Mouse (Mus musculus) hindlimb bud, embryonic 11.5 days (tissue): ENCODE measurements around the gene Ptprg.

Experiments used
- DNase-seq: peaks from one replicate; pipeline ENCODE4 v3.0.0-alpha.2; 2012; ENCODE audit warnings: low read depth, low spot score; ENCODE audit errors: extremely low spot score

The Ptprg gene

DNA sequence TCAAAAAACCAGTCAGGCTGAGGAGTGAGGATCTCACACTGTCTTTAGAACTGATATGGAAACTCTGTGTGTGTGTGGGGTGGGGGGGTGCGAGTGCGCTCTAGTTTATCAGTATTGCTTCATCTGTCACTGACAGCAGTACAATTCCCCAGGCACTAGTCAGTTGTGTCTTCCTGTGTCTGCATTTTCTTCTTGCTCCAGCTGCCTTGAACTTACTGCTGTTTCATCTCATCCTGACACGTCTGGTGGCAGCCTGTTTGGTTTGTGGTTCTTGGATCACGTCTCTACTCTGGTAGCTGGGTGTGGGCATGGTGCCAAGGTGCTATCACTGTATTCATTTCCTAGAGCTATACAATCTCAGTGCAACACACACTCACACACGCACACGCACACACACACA is 64.0 kb downstream of the Ptprg start:
- DNase-seq = no peak

DNA sequence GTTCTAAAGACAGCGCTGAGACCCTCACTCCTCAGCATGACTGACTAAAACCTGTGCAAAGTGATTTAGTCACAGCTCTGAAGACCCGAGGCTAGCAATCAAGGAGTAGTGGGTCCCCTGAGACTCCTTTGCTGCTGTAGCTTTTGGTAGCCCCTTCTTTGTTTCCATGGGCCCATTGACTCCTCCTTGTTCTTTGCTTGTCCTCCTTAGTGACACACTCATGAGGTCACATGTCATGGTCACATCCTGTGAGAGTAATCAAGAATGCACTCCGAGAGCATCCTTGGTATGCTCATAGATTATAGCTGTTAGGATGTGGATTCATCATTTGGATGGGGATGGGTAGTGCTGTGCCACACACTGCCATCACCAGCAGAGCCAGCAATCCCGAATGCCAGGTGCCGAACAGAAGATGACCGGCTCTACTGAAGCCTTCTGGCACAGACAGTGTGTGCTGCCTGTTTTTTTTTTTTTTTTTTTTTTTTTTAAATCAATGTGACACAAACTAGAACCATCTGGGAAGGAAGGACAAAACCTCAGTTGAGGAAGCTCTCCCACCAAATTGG is 64.9 kb downstream of the Ptprg start:
- no peak for DNase-seq

DNA sequence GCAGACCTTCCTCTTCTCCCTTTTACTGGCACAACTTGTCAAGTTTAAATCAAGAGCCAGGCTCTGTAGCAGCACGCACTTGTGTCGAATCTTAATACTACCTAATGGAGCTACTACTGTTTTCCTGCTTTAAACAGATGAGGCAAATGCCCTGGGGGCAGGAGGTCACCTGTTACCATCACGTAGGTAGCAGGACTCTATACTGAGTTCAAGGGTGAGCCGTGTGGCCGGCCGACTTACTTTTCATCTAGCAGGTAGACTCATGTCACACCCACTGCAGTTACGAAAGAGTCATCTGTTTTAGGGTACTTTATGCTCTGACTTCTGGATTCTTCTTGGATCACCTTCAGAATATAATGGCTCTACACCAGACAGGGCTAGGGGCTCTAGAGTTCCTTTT is 66.3 kb downstream of the Ptprg start:
- DNase-seq = no peak

DNA sequence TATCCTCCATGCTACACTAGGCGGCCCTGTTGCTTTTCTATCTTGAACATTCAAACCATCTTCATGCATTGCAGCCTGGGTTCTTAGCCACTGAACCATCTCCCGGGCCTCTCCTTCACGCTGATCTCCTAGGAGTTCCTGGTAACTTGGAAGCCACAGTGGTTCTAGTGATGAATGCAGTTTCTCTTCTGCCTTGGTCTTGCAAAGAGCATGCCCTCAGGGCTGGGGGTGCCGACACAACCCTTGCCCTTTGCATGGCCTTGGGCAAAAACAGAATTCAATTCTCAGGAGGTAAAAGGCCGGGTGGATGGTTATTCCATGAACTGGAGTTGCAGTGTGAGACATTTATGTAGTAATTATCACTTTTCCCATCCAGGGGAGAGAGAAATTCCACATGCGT is 67.0 kb downstream of the Ptprg start:
- DNase-seq = no peak

DNA sequence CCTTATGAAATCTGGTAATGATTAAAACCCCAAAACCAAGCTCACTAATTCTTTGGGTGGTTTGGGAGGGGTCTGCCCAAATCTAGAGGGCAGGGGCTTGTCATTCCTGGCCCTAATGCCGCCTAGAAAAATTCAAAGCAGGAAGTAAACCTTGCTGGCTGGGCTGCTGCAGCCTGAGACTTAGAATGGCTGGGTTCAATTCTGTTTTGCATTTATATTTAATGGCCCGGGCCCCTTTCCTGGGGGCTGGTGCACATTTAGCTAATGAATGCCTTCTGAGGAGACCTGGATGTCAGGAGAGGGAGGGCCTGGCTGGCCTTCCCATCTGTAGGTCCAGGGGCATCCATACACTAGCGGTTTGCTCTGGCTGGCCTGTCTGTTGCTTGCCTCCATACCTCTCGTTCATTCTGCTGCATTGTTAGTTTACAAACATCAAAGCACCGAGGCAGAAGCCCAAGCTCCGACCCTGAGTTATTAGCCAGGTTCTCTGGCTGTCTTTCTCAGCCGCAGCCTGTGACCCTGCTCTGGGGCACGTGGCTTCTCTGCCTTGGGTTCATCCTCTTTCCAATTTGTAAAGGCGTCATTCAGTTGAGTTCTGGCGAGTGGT is 67.7 kb downstream of the Ptprg start:
- DNase-seq = no peak

DNA sequence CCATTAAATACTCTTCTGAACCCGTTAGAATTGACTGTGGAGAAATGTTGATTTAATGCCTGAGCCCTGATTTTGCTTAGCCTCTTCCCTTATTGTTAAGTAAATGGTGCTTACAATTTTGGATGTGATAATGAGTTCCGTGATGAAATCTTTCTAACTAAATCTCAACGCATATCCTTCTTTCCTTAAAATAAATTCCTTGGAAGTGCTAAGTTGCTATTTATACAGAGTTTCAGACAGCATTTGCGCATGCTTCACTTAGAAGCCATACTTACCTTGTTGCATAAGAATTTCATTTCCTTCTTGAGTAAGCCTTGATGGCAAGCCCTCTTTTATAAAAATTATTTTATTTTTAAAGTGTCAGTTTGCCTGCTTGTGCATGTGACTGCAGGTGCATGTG is 70.2 kb downstream of the Ptprg start:
- no peak for DNase-seq

DNA sequence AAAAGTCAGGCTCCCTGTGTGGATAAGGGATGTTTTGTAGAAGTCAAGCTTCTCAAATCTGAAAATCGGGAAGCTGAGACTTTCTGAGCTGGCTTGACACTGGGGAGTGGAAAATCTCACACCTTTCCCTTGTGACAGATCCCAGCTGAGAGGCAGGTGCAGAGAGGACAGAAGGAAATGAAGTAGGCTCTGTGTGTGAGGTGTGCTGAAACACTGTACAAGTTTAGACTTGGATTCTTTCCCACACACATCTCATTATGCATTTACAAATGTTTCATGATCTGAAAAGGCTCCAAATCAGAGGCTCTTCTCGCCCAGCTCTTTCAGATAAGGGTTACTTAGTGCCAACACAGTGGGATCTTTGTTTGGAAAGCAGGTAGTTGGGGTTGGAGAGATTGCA is 77.4 kb downstream of the Ptprg start:
- DNase-seq = no peak

DNA sequence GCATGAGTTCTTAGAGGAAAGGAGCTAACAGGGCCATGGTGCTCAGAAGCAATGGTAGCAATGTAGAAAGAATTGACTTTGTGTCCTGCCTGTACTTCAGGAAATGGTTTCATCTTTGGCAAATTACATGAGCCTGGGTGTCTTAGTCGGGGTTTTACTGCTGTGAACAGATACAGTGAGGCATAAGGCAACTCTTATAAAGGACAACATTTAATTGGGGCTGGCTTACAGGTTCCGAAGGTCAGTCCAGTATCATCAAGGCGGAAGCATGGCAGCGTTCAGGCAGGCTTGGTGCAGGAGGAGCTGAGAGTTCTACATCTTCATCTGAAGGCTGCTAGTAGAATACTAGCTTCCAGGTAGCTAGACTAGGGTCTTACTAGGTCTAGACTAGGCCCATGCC is 78.2 kb downstream of the Ptprg start:
- DNase-seq = no peak

DNA sequence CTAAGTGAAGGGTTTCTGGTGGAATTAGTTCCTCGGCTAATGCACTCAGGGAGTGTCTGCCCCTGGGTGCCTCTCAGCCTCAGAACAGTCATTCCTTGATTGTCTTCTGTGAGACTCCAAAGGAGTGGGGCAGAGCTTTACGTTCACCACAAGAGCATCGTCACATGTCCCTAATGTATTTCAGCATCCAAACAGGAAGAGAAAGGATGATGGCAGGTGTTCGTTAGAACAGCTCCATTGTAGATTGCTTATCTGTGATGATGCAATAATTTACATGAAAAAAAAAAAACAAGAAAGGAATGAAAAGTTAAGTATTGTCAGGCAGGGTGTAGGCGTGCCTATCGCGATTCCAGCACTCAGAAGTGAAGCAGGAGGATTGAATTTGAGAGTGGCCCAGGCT is 84.3 kb downstream of the Ptprg start:
- DNase-seq = no peak

DNA sequence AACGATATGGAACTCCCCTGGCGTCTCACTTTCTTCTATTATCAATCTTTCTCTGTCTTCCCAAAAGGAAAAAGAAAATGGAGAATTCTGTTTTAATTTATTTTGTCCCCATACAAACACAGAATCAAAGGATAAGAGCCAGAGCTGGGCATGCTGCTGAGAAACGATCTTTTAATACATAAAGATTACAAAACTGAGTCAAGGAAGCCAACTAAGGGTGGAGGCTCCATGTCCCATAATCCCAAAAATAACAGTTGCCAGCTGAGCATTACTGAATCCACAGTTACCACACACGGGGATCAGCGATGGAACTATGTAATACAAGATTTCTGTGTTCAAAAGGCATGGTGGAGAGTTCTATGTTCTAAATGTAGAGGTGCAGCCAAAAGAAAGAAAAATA is 86.0 kb downstream of the Ptprg start:
- no peak for DNase-seq

DNA sequence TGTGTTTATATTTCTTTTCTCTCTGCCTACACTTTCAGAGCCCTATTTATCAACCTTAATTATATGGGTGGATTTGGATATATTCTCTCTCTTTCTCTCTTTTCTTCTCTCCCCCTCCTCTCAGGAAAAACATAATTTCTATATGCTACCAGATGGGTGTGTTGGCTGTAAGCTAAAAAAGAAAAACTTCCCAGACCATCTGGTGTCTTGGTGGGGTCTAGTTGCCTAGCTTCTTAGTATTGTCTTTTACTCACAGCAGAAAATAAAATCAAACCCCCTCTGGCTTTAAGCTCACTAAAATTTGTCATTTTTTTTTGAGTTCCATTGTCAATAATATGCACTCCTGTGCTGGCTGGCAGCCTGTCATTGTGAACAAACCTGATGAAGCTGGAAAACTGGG is 87.0 kb downstream of the Ptprg start:
- DNase-seq = no peak

DNA sequence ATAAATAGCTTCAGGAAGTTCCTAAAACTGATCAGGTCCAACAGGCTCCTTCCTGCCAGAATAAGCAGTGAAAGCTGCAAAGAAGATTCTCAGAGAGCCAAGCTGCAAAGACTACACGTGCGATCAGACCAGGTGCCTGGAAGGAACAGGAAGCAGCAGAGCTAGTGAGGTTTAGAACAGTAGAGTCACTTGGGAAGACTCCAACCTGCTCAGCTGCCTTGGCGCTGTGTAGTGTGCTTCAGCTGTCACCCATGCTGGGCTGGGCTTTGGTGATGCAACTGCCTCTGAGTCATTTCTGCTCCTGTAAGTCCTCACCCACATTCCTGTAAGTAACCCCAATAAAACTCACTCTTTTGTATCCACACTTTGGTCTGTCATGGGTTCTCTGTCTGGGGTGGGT is 87.7 kb downstream of the Ptprg start:
- no peak for DNase-seq

DNA sequence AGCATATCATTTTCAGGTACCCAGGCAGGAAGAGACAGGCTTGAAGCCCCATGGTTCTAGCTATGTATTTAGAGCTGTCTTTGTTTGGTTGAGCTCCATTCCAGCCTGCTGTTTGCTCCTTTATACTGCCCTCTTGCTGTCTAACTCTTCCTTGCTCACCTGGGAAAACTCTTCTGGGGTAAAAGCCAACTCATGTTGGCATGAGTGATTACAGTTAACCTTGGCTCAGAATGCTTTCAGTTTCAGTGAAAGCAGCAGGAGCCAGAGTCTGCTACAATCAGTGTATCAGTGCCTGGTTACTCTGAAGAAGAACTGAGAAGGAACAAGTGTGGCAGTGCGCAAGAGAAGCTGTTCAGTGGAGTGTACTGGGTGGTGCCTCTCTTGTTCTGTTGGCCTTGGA is 89.6 kb downstream of the Ptprg start:
- DNase-seq = no peak

DNA sequence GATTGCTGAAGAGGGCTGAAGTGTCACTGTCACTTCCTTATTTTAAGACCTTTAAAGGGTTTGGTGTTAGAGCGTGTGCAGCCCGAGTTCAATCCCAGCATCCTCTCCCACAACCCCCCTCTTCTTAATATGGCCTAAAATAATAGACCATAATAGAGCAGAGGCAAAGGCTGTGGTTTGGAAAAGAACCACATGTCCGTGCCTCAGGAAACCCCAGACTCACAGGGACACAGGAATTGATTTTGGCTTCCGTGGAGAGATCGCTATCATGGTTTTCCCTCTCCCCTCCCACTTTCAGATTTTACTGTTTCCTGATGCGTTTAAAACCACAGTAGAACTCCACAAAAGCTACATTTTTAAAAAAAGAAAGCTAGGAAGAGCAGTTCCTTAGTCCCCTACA is 104.0 kb downstream of the Ptprg start:
- no peak for DNase-seq

DNA sequence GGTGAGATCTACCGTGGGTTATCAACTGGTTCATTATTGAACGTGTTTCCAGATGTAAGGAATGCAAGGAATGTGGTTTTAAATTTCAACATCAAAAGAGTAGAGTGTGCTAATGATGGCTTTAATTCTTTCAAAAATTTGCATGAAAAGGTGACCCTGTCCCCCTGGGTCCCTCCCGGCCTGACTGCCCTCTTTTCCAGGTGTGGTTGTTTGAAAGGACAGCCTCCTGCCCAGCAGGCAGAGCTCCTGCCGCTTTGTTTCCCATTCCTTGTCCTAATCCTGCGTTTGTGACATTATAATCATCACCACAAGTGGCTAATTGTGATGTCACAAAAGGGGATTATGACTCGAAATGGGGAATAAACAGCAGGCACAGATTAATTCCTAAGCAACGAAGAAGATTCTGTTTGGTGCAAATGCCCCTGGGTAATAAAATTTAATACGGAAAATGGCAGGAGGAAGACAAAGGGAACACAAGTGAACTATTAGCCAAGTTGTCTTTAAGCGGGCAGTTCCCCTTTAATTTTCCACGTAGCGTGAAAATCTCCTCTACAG is 110.4 kb downstream of the Ptprg start:
- no peak for DNase-seq

DNA sequence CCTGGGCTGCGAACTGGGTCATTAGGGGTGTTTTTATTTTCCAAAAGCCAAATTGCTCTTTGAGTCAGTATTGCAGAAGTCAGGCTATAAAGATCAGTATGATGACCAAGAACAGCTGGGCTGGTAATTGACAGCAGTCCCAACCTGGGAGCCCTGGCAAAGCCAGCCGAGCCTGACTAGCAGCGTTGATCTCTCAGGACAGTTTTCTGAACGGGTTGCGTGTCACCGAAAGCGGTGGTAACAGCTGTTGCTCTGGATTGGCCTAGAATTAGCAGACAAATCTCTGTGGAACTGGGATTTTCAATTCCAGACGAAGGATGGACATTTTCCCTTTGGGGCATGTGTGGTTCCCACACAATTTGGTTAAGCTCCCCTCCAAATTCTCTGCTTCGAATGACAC is 111.0 kb downstream of the Ptprg start:
- no peak for DNase-seq

DNA sequence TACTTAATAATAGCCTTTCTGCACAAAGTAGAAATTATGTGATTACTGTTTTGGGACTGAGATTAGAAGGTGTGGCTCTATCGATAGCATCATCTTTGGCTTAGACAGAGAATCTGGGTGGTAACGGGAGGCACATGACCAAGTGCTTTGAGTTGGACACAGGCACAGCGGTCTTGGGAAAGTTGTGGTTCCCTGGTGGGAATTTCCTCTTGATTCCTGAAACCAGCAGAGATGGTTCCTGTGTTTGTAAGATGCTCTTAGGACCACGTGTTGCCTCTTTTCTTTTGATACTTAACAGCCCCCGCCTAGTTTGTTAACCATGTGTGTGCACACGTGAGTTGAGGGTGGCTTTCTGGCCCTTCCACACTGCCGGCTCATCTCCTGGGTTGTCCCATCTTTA is 111.7 kb downstream of the Ptprg start:
- DNase-seq = no peak

DNA sequence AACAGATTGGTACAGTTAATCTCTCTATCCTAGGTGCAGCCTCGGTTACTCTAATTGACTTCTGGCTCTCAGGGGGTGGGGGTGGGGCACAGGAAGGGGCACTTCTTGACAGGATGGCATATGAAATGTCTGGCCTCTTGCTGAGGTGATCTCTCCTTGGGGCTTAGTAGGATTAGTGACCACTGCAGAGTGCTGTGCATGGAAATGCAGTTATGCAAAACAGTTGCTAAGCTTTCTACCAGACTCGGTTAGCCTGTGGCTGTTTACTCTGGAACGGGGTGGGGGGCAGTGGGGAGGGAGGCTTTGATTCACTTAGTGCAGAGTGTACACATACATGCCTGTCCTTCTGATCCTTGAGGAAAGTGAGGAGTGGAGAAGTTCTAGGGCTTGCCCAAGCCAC is 114.4 kb downstream of the Ptprg start:
- no peak for DNase-seq

DNA sequence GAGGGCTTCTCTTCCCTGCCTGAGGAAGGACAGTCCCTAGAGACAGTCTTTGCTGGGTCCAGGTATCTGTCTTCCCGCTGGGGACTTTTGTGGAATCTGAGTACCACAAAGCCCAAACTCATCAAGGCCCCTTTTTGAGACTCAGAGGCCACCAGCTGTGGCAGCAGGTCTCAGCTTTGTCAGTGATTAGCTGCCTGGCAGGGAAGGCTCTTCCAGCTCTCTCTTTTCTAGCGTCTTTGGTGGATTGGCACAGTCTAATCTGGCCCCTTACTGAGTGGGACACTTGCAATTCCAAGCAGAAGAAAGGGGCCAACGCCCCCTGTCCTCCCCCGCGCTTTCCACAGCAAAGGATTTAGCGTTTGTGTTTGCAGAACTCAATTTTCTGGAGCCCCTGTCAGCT is 117.5 kb downstream of the Ptprg start:
- DNase-seq = no peak

DNA sequence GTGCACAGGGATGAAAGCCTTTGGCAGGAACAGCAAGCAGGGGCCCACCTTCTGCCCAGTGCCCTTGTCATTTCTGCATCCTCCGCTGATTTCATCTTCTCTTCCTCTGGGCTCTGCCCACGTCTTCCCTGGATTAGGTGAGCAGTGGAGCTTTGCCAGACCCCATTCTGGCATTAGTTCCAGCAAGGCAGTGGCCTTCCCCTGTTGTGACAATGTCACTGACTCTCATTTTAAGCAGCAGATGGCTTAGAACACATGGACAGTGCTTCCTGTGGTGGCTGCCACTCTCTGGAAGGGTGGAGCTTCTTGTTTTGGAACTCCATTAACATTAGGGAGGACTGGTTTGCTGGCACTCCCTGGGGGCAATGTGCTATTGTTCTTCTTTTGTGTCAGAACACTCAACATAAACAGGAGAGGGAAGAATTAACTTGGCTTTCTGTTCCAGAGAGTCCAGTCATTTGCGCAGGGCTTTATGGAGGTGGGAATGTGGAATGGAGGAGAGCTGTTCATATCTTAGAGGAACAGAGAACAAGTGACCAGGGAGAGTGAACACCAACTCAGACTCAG is 119.7 kb downstream of the Ptprg start:
- DNase-seq = no peak

DNA sequence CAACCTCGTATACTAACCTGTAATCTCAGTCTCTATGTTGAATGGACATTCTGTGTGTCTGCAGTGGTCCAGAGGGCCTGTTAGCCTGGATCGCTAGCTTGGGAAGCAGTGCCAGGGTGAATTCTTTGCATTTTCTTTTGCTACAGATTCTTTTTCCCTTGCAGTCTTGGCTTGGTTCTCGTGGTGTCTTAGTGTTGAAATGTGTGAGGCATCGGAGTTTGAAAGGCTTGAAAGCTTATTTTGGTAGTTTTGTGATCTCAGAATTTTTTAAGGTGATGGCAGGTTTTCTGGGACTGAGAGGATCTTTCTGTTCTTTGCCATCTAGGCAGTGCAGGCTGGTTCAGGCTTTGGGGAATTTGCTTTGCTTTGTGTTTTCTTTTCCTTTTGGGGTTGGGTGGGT is 124.9 kb downstream of the Ptprg start:
- no peak for DNase-seq

DNA sequence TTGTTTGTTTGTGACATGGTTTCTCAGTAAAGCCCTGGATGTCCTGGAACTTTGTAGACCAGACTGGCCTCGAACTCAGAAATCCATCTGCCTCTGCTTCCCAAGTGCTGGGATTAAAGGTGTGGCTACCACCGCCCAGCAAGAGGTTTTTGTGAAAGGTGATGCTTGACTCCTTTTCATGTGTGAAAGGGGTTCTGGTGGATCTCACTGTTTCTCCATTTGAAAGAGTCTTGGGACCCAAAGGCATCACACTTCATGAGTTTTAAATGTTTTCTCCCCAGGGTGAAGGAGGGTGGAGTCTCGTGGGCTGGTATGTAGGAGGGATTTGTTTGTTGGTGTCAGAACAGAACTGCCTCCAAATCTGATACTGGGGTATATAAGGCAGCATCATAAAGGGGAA is 126.4 kb downstream of the Ptprg start:
- DNase-seq = no peak

DNA sequence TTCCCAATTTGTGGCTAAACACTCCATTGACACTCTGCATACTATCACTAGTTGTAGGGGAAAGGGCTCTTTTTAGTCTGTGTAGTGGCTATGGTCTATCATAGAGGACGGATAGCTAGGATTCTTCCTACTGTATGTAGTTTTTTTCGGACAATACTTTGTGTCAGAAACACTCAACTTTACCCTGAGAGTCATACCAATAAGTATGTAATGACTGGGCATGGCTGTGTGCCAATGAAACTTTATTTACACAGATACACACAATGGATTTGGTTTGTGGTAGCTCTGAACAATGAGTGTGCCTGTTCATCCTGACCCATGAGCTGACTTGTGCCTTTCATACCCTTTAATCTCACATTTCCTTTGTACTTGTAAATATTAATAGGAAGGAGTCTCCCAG is 127.3 kb downstream of the Ptprg start:
- no peak for DNase-seq
